Mouse (Mus musculus) yolk sac, embryonic 10.5 days (tissue): ENCODE results near the gene Cytip.
"Not testable (repeated sequence)": the region's sequence is repeated elsewhere in the genome, so short reads cannot be mapped to it uniquely, and the experiment has no call there.

Experiments
- DNase-seq: peaks from one replicate; pipeline ENCODE4 v3.0.0-alpha.2; 2017; ENCODE audit warnings: low spot score

Cytip gene

GRCm38 (mm10) chr2:58161813-58162212 is 33.5 kb downstream of the Cytip start:
- no peak for DNase-seq

DNA sequence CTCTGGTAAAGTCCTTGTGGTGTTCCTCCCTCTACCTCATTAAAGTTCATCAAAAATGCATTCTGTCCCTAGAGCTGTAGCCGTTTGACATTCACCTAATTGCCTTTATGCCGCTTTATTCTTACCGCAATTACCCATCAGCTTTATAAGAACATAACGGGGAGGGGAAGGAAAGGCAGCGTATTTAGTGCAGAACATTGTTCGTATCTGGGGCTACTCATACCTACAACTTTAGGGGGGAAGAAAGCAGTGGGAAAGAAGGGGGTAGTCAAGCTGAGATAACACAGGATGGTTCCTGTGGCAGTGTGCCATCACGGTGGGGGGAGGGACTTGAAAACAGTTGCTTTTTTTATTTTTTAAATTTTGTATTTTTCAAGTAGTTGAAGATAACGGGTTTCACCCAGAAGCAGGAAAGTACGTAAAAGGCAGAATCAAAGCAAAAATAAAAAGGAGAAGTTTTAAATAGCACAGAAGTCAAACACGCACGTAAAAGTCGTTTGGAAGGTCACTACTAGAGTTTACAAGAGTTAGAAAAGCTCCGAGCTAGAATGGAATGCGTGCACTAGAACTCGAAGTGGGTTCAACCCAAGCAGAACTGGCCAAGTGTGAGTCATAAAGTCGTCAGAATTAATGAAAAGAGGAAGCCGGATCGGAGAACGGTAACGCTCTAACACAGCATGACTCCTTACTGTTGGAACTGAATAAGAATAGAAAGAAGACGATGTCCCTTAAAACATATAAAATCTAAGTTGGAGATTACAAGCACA is 34.6 kb downstream of the Cytip start:
- DNase-seq = no peak

GRCm38 (mm10) chr2:58159880-58160279 is 35.5 kb downstream of the Cytip start:
- no peak for DNase-seq

GRCm38 (mm10) chr2:58159121-58159520 is 36.2 kb downstream of the Cytip start:
- DNase-seq = no peak

DNA sequence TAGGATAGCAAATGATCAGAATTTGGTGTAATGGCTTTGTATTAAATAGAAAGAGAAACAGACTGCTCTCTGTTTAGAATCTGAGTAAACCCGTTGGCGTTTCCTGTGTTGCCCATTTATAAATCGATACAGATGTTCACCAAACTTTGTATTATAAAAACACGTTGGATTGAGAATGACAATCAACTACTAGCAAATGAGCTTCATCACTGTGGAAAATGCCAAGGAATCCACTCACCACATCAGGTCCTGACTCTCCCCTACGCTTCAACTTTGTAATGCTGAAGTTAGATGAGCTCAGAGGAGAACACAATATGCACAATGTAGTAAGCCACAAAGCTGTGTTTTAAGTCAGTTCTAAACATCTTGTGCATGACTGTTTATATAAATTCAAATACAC is 36.8 kb downstream of the Cytip start:
- DNase-seq = no peak

GRCm38 (mm10) chr2:58158107-58158506 is 37.2 kb downstream of the Cytip start:
- no peak for DNase-seq

GRCm38 (mm10) chr2:58157466-58157865 is 37.9 kb downstream of the Cytip start:
- no peak for DNase-seq

- DNase-seq = no peak
These were observed 38.6 kb downstream of the Cytip start for GRCm38 (mm10) chr2:58156495-58157392.

- DNase-seq = no peak
These were observed 39.3 kb downstream of the Cytip start for GRCm38 (mm10) chr2:58156108-58156415.

- DNase-seq = no peak
These were observed 39.8 kb downstream of the Cytip start for GRCm38 (mm10) chr2:58155271-58156107.

DNA sequence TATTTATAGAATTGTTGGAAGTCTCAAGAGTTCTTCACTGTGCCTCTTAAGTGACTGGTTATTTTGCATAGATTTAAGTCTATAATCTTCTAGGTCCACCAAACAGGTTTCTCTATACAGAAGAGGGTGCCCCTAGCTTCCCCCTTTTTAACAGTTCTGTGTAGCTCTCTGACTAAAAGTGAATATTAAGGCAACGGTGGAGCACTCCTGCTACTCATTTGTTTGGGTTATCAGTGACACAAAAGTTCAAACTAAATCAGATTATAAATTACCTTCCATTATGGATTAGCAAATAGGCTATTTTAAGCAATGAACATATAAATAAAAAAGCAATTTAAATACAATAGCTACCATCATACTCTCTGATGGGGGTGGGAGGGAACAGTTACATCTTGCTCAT is 40.8 kb downstream of the Cytip start:
- DNase-seq = no peak

- no peak for DNase-seq
These were observed 41.6 kb downstream of the Cytip start for GRCm38 (mm10) chr2:58153742-58154141.

DNA sequence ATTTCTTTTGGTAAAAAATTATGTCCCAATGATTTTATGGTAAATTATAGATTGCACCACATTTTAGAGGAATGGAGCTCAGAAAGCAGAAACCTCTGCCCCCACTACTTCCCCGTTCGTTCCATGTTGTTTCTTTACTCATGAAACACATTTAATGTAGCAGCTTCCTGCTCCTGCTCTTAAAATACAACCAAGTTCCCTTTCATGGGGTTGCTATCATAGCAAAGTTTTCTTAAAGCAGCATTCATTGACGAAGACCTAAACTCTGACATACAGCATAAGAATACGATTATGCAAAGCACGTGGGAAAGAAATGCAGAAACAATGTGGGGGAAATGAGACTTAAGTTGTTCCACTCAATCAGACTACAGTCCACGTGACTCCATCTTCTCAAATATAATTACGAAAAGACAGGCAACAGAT is 45.3 kb downstream of the Cytip start:
- DNase-seq = no peak

DNA sequence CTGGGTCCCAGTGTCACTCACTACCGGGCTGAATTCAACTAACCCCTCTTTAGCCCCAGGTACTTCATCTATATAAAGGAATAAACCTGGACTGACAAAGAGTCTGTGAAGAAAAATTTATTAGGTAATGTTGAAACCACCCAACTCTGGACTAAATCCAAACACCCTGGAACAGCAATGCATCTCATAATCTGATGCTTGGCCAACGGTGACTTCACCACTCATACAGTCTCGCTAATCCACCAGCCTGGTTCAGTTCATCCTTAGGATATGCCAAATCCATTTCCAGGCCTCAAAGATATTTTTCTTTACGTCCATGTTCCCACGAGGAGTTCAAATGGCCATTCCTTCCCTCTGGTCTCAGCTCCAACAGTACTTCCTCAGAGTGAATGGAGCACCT is 48.8 kb downstream of the Cytip start:
- DNase-seq = no peak

DNA sequence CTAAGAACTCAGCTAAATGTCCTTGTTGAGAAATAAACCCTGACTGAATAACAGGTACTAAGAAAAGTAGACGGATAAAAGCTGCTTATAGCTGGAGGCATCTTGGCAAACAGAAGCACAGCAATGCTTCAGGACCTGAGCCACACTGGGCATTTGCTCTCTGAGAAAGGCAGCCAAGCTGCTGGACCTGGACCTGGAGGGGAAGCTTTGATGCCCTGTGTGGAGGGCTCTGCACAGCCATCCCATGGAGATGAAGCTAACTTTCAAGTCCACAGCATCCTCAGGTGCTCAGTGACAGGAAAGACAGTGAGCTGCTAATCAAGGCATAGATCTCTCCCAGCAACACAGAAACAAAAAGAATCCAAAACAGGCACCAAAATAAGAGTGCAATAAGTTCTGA is 54.8 kb downstream of the Cytip start:
- DNase-seq = no peak

DNA sequence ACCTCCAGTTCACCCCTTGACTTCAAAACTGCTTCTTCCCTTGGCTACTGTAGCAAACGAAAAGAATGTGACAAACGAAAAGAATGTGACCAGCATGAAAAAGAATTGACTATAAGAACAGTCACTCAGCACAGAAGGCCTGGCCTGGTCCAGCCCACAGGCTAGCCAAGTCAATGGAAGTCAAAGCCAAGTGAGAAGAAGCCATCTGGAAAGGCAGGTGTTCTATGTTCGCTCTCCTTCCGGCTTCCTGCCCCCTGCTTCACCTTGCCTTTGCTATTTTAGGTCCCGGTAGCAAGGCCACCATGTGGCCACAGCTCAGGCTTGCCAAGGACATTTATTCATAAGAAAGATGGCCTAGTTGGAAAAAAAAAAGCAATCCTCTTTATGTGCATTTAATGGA is 56.7 kb downstream of the Cytip start:
- DNase-seq = no peak

GRCm38 (mm10) chr2:58137676-58138075 is 57.7 kb downstream of the Cytip start:
- no peak for DNase-seq

DNA sequence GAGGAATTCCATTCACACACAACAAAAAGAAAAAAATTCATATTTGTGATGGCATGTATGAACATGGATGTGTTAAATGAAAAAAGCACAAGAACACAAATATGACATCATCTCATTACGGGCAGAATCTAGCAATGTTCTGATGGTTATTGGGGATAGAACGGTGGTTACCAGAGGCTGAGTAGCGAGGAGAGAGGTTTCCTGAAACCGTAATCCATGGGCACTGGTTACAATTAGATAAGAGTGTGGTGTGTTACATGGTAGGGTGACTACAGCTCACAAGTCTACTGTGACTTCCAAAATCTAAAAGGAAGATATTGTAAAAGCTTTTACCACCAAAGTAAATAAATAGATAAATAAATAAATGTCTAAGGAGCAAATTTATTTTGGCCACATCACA is 58.8 kb downstream of the Cytip start:
- DNase-seq = no peak

- no peak for DNase-seq
These were observed 60.3 kb downstream of the Cytip start for GRCm38 (mm10) chr2:58135061-58135463.

- DNase-seq = no peak
These were observed 62.7 kb downstream of the Cytip start for GRCm38 (mm10) chr2:58132597-58132996.

DNA sequence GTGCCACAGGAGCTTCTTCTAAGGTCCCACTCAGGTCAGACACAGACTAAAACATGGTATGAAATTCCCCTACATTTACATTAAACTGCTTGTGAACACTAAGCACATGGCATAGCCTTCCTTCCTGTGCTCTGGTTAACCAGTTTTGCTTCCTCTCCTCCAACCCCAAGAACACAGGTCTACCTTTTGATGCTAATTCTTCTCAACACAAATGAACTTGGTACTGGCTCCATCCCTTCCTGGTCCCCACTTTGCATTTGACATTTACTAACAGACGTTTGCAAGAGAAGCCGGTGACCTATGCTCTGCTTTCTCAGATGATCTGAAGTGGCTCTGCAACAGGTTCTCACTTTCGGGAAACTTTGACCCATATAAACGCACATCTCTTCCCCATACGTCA is 65.4 kb downstream of the Cytip start:
- no peak for DNase-seq

- no peak for DNase-seq
These were observed 84.2 kb downstream of the Cytip start for GRCm38 (mm10) chr2:58111105-58111504.

DNA sequence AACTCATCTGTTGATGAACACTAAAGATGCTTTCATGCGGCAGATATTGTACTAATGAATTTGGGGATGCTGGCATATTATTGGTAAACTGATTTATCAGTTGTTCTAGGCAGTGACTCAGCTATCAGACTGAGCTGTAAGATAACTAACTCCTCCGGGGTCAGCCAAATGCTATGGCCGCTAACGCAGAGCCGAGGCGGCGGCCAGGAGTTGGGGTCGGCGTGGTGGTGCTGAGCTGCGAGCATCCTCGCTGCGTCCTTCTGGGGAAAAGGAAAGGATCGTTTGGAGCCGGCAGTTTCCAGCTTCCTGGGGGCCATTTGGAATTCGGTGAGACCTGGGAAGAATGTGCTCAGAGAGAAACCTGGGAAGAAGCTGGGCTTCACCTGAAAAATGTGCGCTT is 87.4 kb downstream of the Cytip start:
- not testable (repeated sequence) for DNase-seq
